Mouse (Mus musculus): ENCODE data around the gene Srpk1. TPM values are rescaled to one million over a fixed set of nuclear protein-coding genes. Genes with fewer than 3 reads are reported as not detected.
A peak's percentile ranks its signal among the peaks of the same experiment; 100 is the strongest.

Srpk1 gene
- polyA plus RNA-seq, 1 experiment from 2014 or later, result 105 TPM

DNA sequence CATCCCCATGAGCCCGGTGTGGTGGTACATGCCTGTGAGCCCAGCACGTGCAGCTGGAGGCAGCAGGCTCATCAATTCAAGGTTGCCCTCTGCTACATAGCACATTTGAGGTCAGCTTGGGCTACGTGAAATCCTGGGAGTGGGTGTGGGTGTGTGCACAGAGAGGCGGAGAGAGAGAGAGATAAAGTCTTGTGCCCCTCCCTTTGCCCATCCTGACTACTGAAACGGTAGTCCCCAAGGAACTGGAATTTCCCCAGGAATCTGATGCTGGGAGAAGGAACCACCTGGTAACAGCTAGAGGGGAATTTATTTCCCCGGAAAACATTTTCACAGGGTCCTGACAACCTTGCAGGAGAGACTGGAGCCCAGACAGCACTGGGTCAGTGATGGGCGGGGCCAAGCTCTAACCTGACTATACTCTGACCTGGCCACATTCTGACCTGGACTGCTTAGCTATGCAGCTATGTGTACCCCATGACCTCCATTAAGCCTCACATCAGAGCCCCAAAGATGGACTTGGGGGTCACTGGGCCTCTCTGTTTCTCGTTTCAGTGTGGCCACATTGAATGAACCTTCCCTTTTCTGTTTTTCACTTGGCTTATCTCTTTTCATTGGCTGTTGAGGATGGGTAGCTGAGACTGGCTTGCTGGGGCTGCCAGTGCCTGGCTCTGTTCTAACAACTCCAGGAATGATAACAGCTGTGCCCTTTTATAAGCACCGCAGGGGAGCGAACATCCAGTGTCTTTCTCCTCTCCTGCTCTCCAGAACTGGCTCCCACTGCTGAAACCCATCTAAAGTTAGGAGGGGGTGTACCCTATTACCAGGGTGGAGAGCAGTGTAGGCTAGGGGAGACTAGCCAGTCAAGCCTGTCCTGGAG, 6.0 kb upstream of the Srpk1 start:
- WGBS, result 64% methylated on average over 10 of the region's 10 CpGs
- ATAC-seq (ENCODE audit: low FRiP score), result no peak

DNA sequence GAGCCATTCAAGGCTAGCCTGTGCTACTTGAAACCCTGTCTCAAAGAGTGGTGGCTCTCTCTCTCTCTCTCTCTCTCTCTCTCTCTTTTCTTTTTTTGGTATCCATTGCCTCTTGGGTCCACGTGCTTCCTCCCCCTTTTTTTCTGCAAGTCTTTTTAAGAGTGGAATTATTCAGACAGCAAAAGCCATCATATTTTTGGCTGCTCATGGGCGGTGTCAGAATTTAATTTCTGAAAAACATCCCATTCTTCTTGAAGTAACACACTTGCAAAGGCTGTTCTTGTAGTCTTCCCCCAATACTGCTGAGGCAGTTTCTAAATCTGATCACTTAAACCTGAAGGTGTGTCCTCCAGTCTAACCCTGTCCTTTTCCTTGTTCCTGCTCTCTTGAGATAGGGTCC, 4.4 kb upstream of the Srpk1 start:
- Histone ChIP-seq H3K4me3 (no peak overlapping the region), H3K4me2 (replicated peaks) (no peak overlapping the region), H3K36me3 (no peaks in the 10 kb centered on the region), H3K4me1 (no peaks in the 10 kb centered on the region; the same call in 1 of the 2 replicates), H3K9me3 (replicated peaks) (no peaks in the 10 kb centered on the region), H3K9ac (no peak overlapping the region), H3K27ac (no peak overlapping the region), H3K27me3 (no peaks in the 10 kb centered on the region)
- 86% methylated on average over 2 of the region's 2 CpGs for WGBS
- ATAC-seq (ENCODE audit: low FRiP score), result no peak

More for the DNA sequence above, 6.0 kb upstream of the Srpk1 start:
- Histone ChIP-seq H3K36me3 (no peaks in the 10 kb centered on the region), H3K27me3 (no peaks in the 10 kb centered on the region), H3K9me3 (replicated peaks) (no peaks in the 10 kb centered on the region), H3K9ac (no peak overlapping the region), H3K4me1 (no peaks in the 10 kb centered on the region; the same call in 1 of the 2 replicates), H3K27ac (no peak overlapping the region), H3K4me2 (replicated peaks) (no peak overlapping the region), H3K4me3 (no peak overlapping the region)

DNA sequence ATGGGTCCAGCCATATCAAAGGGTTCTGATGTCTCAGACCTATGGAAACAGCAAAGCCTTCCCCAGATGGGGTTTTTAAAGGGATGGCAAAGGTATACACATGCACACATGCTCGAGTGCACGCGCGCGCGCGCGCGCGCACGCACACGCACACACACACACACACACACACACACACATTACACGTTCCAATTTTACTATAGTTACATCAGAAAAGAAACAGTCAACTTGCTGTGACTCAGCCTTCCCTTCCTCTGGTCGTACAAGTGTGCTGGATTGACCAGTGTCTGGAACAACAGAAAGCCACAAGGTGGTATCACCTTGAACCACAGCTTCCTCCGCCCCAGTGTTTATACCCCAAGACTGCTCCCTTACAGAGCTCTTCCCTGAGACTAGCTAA, 2.8 kb upstream of the Srpk1 start:
- Histone ChIP-seq H3K4me2 (replicated peaks) (no peak overlapping the region), H3K4me1 (peaks cover 10% of the 10 kb centered on the region), H3K9ac (no peak overlapping the region), H3K9me3 (replicated peaks) (no peaks in the 10 kb centered on the region), H3K27me3 (no peaks in the 10 kb centered on the region), H3K4me3 (no peak overlapping the region), H3K27ac (no peak overlapping the region), H3K36me3 (no peaks in the 10 kb centered on the region)
- whole genome bisulfite sequencing, result 95% methylated on average over 15 of the region's 15 CpGs
- ATAC-seq (ENCODE audit: low FRiP score), result no peak

DNA sequence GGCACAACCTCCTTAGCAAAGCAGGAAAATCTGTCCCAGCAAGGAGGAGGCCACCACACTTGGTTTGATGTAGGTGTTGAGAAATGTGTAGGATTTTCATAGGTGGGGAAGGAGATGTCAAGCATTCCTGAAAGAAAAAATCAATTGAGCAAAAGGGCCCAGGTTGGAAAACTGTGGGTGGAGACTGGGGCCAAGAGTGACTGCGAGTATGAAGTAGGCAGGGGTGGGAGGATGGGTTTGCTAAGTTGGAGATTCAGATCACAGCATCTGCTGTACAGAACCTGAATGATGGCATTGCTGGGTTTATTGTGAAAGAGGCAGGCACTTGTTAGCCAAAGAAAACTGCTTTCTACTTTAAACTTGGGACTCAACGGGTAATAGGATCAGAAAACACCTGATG, 2.3 kb upstream of the Srpk1 start:
- Histone ChIP-seq H3K36me3 (peaks cover 4% of the 10 kb centered on the region), H3K9me3 (replicated peaks) (no peaks in the 10 kb centered on the region), H3K27ac (no peak overlapping the region), H3K4me1 (peaks cover 14% of the 10 kb centered on the region), H3K4me3 (no peak overlapping the region), H3K4me2 (replicated peaks) (no peak overlapping the region), H3K9ac (no peak overlapping the region), H3K27me3 (no peaks in the 10 kb centered on the region)
- 86% methylated on average over 2 of the region's 2 CpGs for WGBS
- no peak for ATAC-seq (ENCODE audit: low FRiP score)

DNA sequence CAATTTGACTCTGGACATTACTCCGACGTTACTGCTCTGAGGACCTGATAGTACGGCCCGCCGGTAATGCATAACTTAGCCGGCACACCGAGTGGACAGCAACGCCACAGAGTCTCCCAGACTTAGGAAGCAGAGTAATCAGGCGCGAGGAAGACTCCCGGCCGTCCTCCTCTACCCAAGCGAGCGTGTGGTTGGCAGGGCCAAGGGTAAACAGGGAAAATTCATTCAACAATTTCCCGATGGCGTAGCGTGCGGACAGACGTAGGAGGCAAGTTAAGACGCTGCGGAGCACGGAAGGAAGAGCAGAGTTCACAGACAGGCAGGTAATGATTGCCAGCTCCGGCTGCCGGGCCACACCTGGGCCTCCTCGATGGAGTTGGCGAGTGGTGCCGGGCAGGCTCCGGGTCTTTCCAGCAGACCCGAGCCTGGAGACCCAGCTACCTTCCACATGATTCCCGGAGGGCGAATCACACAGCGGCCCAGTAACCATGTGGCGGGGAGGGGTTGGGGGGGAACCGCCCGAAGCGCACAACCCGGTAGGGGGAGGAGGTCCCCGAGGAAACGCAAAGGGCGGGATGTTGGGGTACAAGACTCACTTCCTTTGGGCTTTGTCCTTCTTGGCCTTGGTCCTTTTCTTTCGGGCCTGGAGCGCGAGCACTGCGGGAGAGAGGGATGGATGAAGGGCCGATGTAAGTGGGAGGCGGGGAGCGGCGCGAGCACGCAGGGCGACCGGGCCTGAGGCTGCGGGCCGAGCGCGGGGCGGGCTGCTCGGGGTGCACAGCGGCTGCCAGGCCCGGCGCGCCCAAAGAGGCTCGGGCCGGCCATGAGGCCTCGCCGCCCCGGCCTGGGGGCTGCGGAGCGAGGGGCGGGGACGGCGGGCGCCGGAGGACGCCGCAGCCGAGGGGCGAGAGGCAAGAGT, 869 bp downstream of the Srpk1 start:
- Histone ChIP-seq H3K27me3 (no peaks in the 10 kb centered on the region), H3K4me1 (peaks cover 24% of the 10 kb centered on the region), H3K27ac (peak overlapping the region; percentile 91), H3K9me3 (replicated peaks) (no peaks in the 10 kb centered on the region), H3K36me3 (peaks cover 16% of the 10 kb centered on the region), H3K4me2 (replicated peaks) (peak overlapping the region; percentile 88), H3K9ac (peak overlapping the region; percentile 99), H3K4me3 (peak overlapping the region; percentile 99)
- WGBS, result under 1% methylated on average over 67 of the region's 78 CpGs
- peak; percentile 79 for ATAC-seq (ENCODE audit: low FRiP score)

DNA sequence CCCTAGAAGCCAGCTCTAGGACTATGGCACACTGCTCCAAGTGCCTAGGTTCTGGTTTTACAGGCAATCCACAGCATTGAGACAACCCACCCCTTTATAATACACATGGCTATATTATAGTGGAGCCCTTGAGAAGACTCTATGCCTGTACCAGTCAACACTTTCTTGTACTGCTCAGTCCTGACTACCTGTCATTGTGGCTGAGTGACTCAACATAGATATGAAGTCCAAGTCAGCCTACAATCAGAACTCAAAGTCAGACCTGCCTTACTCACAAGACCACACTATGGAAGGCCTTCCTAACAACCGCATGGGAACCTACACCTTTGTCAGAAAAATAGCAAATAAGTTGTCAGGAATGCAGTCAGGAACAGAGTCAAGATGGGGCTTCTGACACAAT, 3.7 kb downstream of the Srpk1 start:
- peaks cover 24% of the 10 kb centered on the region for H3K4me1 ChIP-seq
- no peak overlapping the region for H3K9ac ChIP-seq
- WGBS, result 98% methylated on average over 1 of the region's 1 CpGs
- H3K4me2 ChIP-seq (replicated peaks), result no peak overlapping the region
- H3K27me3 ChIP-seq, result no peaks in the 10 kb centered on the region
- peaks cover 24% of the 10 kb centered on the region for H3K36me3 ChIP-seq
- H3K9me3 ChIP-seq (replicated peaks), result no peaks in the 10 kb centered on the region
- H3K4me3 ChIP-seq, result no peak overlapping the region
- no peak overlapping the region for H3K27ac ChIP-seq
- no peak for ATAC-seq (ENCODE audit: low FRiP score)

DNA sequence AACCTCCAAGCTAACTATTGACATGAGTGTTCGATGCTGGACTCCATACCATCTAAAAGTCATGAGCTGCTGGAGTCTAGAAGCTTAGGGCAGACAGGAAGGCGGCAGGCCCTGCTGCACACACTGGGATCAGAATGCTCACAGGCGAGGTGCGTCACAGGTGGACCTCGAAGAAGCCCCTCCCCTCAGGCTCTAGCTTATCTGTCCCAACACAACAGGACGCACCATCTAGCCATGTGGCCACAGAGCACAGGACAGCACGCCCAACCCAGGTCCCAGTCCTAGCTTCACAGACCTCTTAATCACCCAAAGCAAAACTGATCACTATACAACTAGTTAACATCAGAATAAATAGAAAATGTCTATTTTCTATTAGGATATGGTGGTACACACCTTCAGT, 4.4 kb downstream of the Srpk1 start:
- H3K27me3 ChIP-seq, result no peaks in the 10 kb centered on the region
- ATAC-seq (ENCODE audit: low FRiP score), result no peak
- no peak overlapping the region for H3K27ac ChIP-seq
- peaks cover 24% of the 10 kb centered on the region for H3K4me1 ChIP-seq
- H3K36me3 ChIP-seq, result peaks cover 24% of the 10 kb centered on the region
- H3K4me3 ChIP-seq, result no peak overlapping the region
- 87% methylated on average over 7 of the region's 7 CpGs for WGBS
- H3K9ac ChIP-seq, result no peak overlapping the region
- H3K9me3 ChIP-seq (replicated peaks), result no peaks in the 10 kb centered on the region
- H3K4me2 ChIP-seq (replicated peaks), result no peak overlapping the region

DNA sequence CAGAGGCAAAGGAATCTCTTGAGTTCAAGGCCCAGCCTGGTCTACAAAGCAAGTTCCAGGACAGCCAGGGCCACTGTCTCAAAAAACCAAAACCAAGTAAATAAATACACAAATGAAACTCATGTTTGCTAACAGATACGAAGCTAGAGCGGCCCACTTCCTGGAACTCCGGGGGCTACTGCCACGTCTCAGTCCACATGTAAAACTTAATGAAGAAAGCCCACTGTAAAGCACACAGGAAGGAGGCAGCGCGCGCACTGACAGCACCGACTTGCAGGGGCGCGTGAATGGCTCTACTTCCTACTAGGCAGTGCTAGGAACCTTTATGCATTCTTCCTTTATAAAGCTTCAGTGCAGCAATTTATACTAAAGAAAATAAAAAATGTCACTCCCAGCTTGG, 4.9 kb downstream of the Srpk1 start:
- Histone ChIP-seq H3K36me3 (peaks cover 24% of the 10 kb centered on the region), H3K27me3 (no peaks in the 10 kb centered on the region), H3K4me2 (replicated peaks) (no peak overlapping the region), H3K4me3 (no peak overlapping the region), H3K9ac (no peak overlapping the region), H3K9me3 (replicated peaks) (no peaks in the 10 kb centered on the region), H3K27ac (no peak overlapping the region), H3K4me1 (peaks cover 24% of the 10 kb centered on the region)
- no peak for ATAC-seq (ENCODE audit: low FRiP score)
- 95% methylated on average over 10 of the region's 10 CpGs for WGBS

DNA sequence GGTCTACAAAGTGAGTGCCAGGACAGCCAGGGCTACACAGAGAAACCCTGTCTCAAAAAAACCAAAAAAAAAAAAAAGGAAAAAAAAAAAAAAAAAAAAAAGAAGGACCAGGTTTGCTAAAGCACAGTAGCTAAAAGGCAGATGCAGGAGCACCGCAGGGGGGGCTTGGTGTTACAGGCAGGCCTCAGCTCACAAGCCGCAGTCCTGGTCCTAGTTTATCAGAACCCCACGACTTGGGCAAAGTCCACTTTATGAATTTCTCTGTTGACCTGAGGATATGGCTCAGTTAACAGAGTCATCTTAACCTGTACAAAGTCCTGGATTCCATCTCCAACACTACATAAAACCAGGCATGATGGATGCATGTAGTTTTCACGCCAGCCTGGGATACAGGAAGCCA, 7.2 kb downstream of the Srpk1 start:
- WGBS, result 96% methylated on average over 4 of the region's 4 CpGs
- Histone ChIP-seq H3K27ac (no peak overlapping the region), H3K4me2 (replicated peaks) (no peak overlapping the region), H3K4me1 (peaks cover 14% of the 10 kb centered on the region), H3K9ac (no peak overlapping the region), H3K36me3 (peaks cover 24% of the 10 kb centered on the region), H3K27me3 (no peaks in the 10 kb centered on the region), H3K4me3 (no peak overlapping the region), H3K9me3 (replicated peaks) (no peaks in the 10 kb centered on the region)
- ATAC-seq (ENCODE audit: low FRiP score), result no peak

DNA sequence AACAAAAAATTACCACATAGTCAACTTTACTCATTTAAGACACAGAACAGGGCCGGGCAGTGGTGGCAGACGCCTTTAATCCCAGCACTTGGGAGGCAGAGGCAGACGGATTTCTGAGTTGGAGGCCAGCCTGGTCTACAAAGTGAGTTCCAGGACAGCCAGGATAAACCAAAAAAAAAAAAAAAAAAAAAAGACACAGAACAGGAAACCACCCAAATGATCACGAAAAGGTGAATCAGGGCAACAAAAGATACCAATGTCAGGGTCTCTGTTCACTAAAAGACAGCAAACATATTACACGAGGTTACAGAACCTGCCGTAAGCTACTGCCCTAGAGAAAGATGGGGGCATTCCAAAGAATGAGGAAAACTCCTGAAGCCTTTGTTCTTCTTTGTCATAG, 9.4 kb downstream of the Srpk1 start:
- no peaks in the 10 kb centered on the region for H3K9me3 ChIP-seq (replicated peaks)
- H3K36me3 ChIP-seq, result peaks cover 15% of the 10 kb centered on the region
- 0 out of 2 replicates have a peak, but pooled peaks cover 1% of the 10 kb centered on the region for H3K4me1 ChIP-seq
- H3K4me3 ChIP-seq, result no peak overlapping the region
- H3K27me3 ChIP-seq, result no peaks in the 10 kb centered on the region
- no peak overlapping the region for H3K4me2 ChIP-seq (replicated peaks)
- H3K27ac ChIP-seq, result no peak overlapping the region
- WGBS, result 92% methylated on average over 6 of the region's 6 CpGs
- H3K9ac ChIP-seq, result no peak overlapping the region
- ATAC-seq (ENCODE audit: low FRiP score), result no peak

DNA sequence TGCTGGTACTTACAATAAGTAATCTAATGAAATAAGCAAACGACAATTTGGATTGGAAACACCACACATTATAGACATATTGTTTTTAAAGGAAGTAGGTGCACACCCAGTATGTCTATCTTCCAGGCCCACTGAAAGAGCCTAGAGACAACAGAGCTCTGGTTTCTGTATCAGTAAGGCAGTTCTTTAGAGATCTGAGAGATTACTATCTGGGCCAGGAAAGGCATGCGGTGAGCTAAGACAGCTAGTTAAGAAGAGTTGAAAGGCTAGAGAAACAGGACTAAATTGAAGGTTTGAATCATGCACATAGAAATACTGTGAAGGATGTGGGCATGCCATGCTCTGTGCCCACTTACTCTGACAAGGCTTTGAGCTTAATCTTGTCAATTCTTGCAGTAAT, 9.9 kb downstream of the Srpk1 start:
- ATAC-seq (ENCODE audit: low FRiP score), result no peak
- Histone ChIP-seq H3K4me2 (replicated peaks) (no peak overlapping the region), H3K4me1 (no peaks in the 10 kb centered on the region), H3K36me3 (peaks cover 20% of the 10 kb centered on the region), H3K27me3 (no peaks in the 10 kb centered on the region), H3K9ac (no peak overlapping the region), H3K9me3 (replicated peaks) (no peaks in the 10 kb centered on the region), H3K4me3 (no peak overlapping the region), H3K27ac (no peak overlapping the region)
- 92% methylated on average over 2 of the region's 2 CpGs for WGBS

DNA sequence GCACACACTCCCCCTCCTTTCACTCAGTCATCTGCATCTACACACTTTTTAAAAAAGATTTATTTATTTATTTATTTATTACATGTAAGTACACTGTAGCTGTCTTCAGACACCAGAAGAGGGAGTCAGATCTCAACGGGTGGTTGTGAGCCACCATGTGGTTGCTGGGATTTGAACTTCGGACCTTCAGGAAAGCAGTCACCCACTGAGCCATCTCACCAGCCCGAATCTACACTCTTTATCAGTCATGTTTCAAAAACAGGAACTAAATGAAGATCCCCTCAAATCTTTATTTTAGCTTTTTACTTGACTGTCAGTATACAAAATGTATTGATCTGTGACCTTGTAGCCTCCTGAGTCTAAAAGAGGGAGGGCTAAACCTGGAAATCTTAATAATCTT, 13.0 kb downstream of the Srpk1 start:
- Histone ChIP-seq H3K9ac (no peak overlapping the region), H3K27me3 (no peaks in the 10 kb centered on the region), H3K9me3 (replicated peaks) (no peaks in the 10 kb centered on the region), H3K4me3 (no peak overlapping the region), H3K4me1 (no peaks in the 10 kb centered on the region), H3K27ac (no peak overlapping the region), H3K4me2 (replicated peaks) (no peak overlapping the region), H3K36me3 (peaks cover 39% of the 10 kb centered on the region)
- ATAC-seq (ENCODE audit: low FRiP score), result no peak
- WGBS, result 89% methylated on average over 3 of the region's 3 CpGs

Measured in hindbrain, embryonic 12.5 days (tissue).